Mouse (Mus musculus) liver, postnatal 0 days (tissue): Measurements from ENCODE around the gene Gipr.

Experiments used
- CTCF ChIP-seq: sonication (generic); IDR thresholded peaks from 2 replicates; pipeline ENCODE4 v1.5.1; 2016; ENCODE audit warnings: antibody characterized with exemption, low read depth
- EP300 ChIP-seq: IDR thresholded peaks from 2 replicates; pipeline ENCODE4 v1.6.1; 2016; ENCODE audit warnings: antibody characterized with exemption, low read depth, mild to moderate bottlenecking

- no peak for TF ChIP-seq EP300
- TF ChIP-seq CTCF, result no peak
Observed at GRCm38 (mm10) chr7:19178035-19178434, 12.1 kb upstream of the Gipr start.
